Mouse (Mus musculus): ENCODE data around the gene Dennd5b. TPM values are rescaled to one million over a fixed set of nuclear protein-coding genes. Genes with fewer than 3 reads are reported as not detected.

The Dennd5b gene
- polyA plus RNA-seq, 1 experiment from 2014 or later = 10.3 TPM

- H3K9ac ChIP-seq = no peak overlapping the region
- WGBS = 80% methylated on average over 4 of the region's 4 CpGs
- H3K9me3 ChIP-seq (replicated peaks) = no peaks in the 10 kb centered on the region
- no peaks in the 10 kb centered on the region for H3K27me3 ChIP-seq (replicated peaks)
- peaks cover 19% of the 10 kb centered on the region for H3K36me3 ChIP-seq
- peaks cover 12% of the 10 kb centered on the region; the same call in 1 of the 2 replicates for H3K4me1 ChIP-seq (replicated peaks)
- no peak overlapping the region for H3K4me3 ChIP-seq
- no peak overlapping the region for H3K27ac ChIP-seq (ENCODE audit: poor library complexity, severe bottlenecking)
- ATAC-seq (ENCODE audit: insufficient number of reproducible peaks, low FRiP score) = no peak
- H3K4me2 ChIP-seq = no peak overlapping the region
These were observed 30.8 kb downstream of the Dennd5b start for GRCm38 (mm10) chr6:149070592-149071124.

- ATAC-seq (ENCODE audit: insufficient number of reproducible peaks, low FRiP score) = no peak
- H3K4me1 ChIP-seq (replicated peaks) = no peaks in the 10 kb centered on the region
- H3K4me3 ChIP-seq = no peak overlapping the region
- peaks cover 10% of the 10 kb centered on the region; the same call in 1 of the 2 replicates for H3K36me3 ChIP-seq
- no peak overlapping the region for H3K4me2 ChIP-seq
- no peak overlapping the region for H3K27ac ChIP-seq (ENCODE audit: poor library complexity, severe bottlenecking)
- no peaks in the 10 kb centered on the region for H3K9me3 ChIP-seq (replicated peaks)
- H3K9ac ChIP-seq = no peak overlapping the region
- H3K27me3 ChIP-seq (replicated peaks) = no peaks in the 10 kb centered on the region
These were observed 38.1 kb downstream of the Dennd5b start for GRCm38 (mm10) chr6:149063382-149063781.

- no peak overlapping the region for H3K4me3 ChIP-seq
- H3K27me3 ChIP-seq (replicated peaks) = no peaks in the 10 kb centered on the region
- no peak for ATAC-seq (ENCODE audit: insufficient number of reproducible peaks, low FRiP score)
- H3K9ac ChIP-seq = no peak overlapping the region
- no peaks in the 10 kb centered on the region for H3K9me3 ChIP-seq (replicated peaks)
- H3K27ac ChIP-seq (ENCODE audit: poor library complexity, severe bottlenecking) = no peak overlapping the region
- no peaks in the 10 kb centered on the region; the same call in 1 of the 2 replicates for H3K36me3 ChIP-seq
- WGBS = 79% methylated on average over 5 of the region's 5 CpGs
- H3K4me1 ChIP-seq (replicated peaks) = no peaks in the 10 kb centered on the region
- H3K4me2 ChIP-seq = no peak overlapping the region
These were observed 40.7 kb downstream of the Dennd5b start for GRCm38 (mm10) chr6:149060670-149061387.

DNA sequence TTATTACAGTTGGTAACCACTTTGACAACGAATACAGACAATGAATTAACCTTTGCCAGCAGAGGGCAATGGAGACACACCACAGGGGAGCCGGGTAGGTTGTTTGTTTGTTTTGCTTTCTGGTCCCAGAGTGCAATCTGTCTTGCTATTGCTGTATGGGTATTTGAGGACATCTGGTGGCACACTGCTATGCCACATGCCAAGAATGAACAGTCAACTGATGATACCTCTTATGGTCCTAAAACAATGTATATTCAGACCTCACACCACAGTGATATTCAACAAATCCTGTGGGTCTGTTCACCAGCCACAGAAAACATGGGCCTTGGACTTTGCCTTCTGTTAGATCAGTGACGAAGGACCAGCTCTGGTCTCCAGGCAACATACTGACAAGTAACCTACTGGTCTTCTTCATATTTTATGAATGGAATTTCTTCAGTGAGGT lies 43.5 kb downstream of the Dennd5b start:
- Histone ChIP-seq H3K4me3 (no peak overlapping the region), H3K4me1 (replicated peaks) (no peaks in the 10 kb centered on the region), H3K27me3 (replicated peaks) (no peaks in the 10 kb centered on the region), H3K4me2 (no peak overlapping the region), H3K27ac (ENCODE audit: poor library complexity, severe bottlenecking) (no peak overlapping the region), H3K36me3 (no peaks in the 10 kb centered on the region; the same call in 1 of the 2 replicates), H3K9ac (no peak overlapping the region), H3K9me3 (replicated peaks) (no peaks in the 10 kb centered on the region)
- 42% methylated on average over 3 of the region's 3 CpGs for WGBS
- no peak for ATAC-seq (ENCODE audit: insufficient number of reproducible peaks, low FRiP score)

- Histone ChIP-seq H3K36me3 (no peaks in the 10 kb centered on the region; the same call in 1 of the 2 replicates), H3K9me3 (replicated peaks) (no peaks in the 10 kb centered on the region), H3K4me3 (no peak overlapping the region), H3K4me1 (replicated peaks) (no peaks in the 10 kb centered on the region), H3K9ac (no peak overlapping the region), H3K4me2 (no peak overlapping the region), H3K27ac (ENCODE audit: poor library complexity, severe bottlenecking) (no peak overlapping the region), H3K27me3 (replicated peaks) (no peaks in the 10 kb centered on the region)
- WGBS = 67% methylated on average over 2 of the region's 2 CpGs
- ATAC-seq (ENCODE audit: insufficient number of reproducible peaks, low FRiP score) = no peak
These were observed 46.7 kb downstream of the Dennd5b start for GRCm38 (mm10) chr6:149054780-149055179.

DNA sequence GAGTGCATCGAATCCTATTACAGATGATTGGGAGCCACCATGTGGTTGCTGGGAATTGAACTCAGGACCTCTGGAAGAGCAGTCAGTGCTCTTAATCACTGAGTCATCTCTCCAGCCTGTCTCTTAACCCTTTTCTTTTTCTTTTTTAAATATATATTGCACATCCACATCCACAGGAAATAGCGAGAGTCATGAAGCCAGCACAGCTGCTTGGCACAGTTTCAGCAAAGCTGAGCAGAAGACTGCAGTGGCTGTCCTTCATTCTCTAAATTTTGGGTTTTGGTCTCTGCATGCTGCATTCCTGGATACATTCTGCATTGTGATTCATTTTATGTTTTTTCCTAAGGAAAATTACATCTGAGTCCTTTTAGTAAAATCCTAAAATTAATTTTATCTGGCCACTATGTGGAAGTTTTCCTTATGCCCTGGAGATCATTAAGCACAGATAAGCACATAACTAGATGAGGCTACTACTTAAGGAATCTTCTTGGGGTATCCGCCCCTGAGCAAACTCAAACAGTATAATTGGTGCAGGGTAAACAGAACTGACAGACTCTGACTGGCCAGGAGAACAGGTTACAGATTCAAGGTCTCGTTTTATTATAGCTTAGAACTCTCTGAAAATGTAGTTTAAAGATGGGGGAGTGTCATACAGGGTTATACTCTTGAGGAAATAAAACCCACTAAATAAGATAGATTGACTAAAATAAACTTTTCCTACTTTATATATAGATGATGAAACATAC lies 50.3 kb downstream of the Dennd5b start:
- no peaks in the 10 kb centered on the region for H3K4me1 ChIP-seq (replicated peaks)
- ATAC-seq (ENCODE audit: insufficient number of reproducible peaks, low FRiP score) = no peak
- H3K27ac ChIP-seq (ENCODE audit: poor library complexity, severe bottlenecking) = no peak overlapping the region
- no peaks in the 10 kb centered on the region for H3K36me3 ChIP-seq
- H3K4me3 ChIP-seq = no peak overlapping the region
- WGBS = 71% methylated on average over 4 of the region's 4 CpGs
- H3K4me2 ChIP-seq = no peak overlapping the region
- no peak overlapping the region for H3K9ac ChIP-seq
- no peaks in the 10 kb centered on the region for H3K27me3 ChIP-seq (replicated peaks)
- H3K9me3 ChIP-seq (replicated peaks) = no peaks in the 10 kb centered on the region

DNA sequence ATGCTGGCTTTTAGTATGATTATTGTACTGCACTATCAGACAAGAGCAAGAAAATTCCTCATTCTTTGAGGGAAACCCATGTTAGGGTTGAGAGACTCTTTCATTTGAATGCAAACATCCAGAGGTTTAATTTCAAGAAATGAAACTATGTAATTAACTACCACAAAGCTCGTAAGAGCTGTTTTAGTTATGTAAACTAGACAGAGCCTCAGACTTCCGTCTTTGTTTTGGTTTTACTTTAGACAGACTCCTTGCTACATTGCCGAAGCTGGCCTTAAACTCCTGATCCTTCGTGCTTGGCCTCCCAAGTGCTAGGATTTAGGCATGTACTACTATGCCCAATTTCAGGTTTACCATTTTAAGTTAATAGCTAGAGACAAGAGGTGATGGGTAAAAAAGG lies 61.4 kb downstream of the Dennd5b start:
- Histone ChIP-seq H3K4me2 (no peak overlapping the region), H3K36me3 (peaks cover 8% of the 10 kb centered on the region), H3K4me3 (no peak overlapping the region), H3K27ac (ENCODE audit: poor library complexity, severe bottlenecking) (no peak overlapping the region), H3K9me3 (replicated peaks) (no peaks in the 10 kb centered on the region), H3K27me3 (replicated peaks) (no peaks in the 10 kb centered on the region), H3K4me1 (replicated peaks) (no peaks in the 10 kb centered on the region), H3K9ac (no peak overlapping the region)
- no peak for ATAC-seq (ENCODE audit: insufficient number of reproducible peaks, low FRiP score)
- WGBS = 83% methylated on average over 4 of the region's 4 CpGs

DNA sequence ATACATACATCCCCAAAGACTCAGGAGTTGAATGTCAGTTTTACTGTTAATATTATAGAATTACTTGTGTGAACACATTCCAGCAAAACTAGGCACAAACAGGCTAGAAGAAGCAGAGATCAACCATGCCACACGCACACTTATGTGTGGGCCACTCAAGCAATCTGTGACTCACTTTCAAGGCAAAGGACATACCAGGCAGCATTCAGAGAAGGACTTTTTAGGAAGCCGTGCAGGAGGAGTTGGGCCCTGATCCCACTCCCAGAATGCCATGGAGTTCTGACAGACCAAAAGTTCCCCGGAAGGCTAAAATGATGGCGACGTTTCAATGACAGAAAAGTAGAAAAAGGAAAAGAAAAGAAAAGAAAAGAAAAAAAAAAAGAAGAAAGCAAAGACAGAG lies 69.3 kb downstream of the Dennd5b start:
- Histone ChIP-seq H3K27ac (ENCODE audit: poor library complexity, severe bottlenecking) (no peak overlapping the region), H3K4me1 (replicated peaks) (no peaks in the 10 kb centered on the region), H3K4me2 (no peak overlapping the region), H3K36me3 (peaks cover 15% of the 10 kb centered on the region), H3K9ac (no peak overlapping the region), H3K9me3 (replicated peaks) (no peaks in the 10 kb centered on the region), H3K4me3 (no peak overlapping the region), H3K27me3 (replicated peaks) (no peaks in the 10 kb centered on the region)
- no peak for ATAC-seq (ENCODE audit: insufficient number of reproducible peaks, low FRiP score)
- 81% methylated on average over 5 of the region's 5 CpGs for WGBS

DNA sequence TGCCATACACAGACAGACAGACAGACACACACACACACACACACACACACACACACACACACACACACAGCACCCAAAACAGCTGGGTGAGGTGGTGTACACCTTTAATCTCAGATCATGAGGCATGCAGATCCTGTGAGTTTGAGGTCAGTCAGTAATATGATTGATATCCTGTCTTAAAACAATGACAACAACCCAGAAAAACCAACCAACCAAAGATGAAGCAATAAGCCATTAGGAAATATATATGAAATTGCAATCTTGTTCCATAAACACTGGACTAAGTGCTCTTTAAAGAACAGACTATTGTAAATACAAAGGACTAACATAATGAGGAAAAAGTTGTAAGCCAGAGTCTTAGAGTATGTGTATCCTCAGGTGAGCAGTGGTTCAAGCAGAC lies 70.1 kb downstream of the Dennd5b start:
- H3K36me3 ChIP-seq = peaks cover 22% of the 10 kb centered on the region
- H3K9me3 ChIP-seq (replicated peaks) = no peaks in the 10 kb centered on the region
- H3K4me2 ChIP-seq = no peak overlapping the region
- no peaks in the 10 kb centered on the region for H3K4me1 ChIP-seq (replicated peaks)
- no peak overlapping the region for H3K27ac ChIP-seq (ENCODE audit: poor library complexity, severe bottlenecking)
- H3K4me3 ChIP-seq = no peak overlapping the region
- no peaks in the 10 kb centered on the region for H3K27me3 ChIP-seq (replicated peaks)
- no peak for ATAC-seq (ENCODE audit: insufficient number of reproducible peaks, low FRiP score)
- no peak overlapping the region for H3K9ac ChIP-seq

GRCm38 (mm10) chr6:149018431-149018830 lies 83.0 kb downstream of the Dennd5b start:
- H3K4me1 ChIP-seq (replicated peaks) = no peaks in the 10 kb centered on the region
- no peak overlapping the region for H3K9ac ChIP-seq
- WGBS = 77% methylated on average over 5 of the region's 5 CpGs
- H3K27me3 ChIP-seq (replicated peaks) = no peaks in the 10 kb centered on the region
- no peak overlapping the region for H3K4me2 ChIP-seq
- no peak overlapping the region for H3K27ac ChIP-seq (ENCODE audit: poor library complexity, severe bottlenecking)
- no peak for ATAC-seq (ENCODE audit: insufficient number of reproducible peaks, low FRiP score)
- H3K36me3 ChIP-seq = peaks cover 49% of the 10 kb centered on the region
- H3K4me3 ChIP-seq = no peak overlapping the region
- no peaks in the 10 kb centered on the region for H3K9me3 ChIP-seq (replicated peaks)

GRCm38 (mm10) chr6:149010766-149011301 lies 90.6 kb downstream of the Dennd5b start:
- no peaks in the 10 kb centered on the region for H3K27me3 ChIP-seq (replicated peaks)
- peaks cover 66% of the 10 kb centered on the region for H3K36me3 ChIP-seq
- no peak overlapping the region for H3K4me2 ChIP-seq
- ATAC-seq (ENCODE audit: insufficient number of reproducible peaks, low FRiP score) = no peak
- H3K9ac ChIP-seq = no peak overlapping the region
- H3K27ac ChIP-seq (ENCODE audit: poor library complexity, severe bottlenecking) = no peak overlapping the region
- no peaks in the 10 kb centered on the region for H3K4me1 ChIP-seq (replicated peaks)
- H3K4me3 ChIP-seq = no peak overlapping the region
- no peaks in the 10 kb centered on the region for H3K9me3 ChIP-seq (replicated peaks)

Measured in heart, embryonic 12.5 days (tissue).